ENCODE assay signal across 8 mouse cellular contexts in genomic region chr5:32134903-32135335, GRCm38 (mm10). TPM values are rescaled to one million over a fixed set of nuclear protein-coding genes. Genes with fewer than 3 reads are reported as not detected.
DNase-seq lines count a peak whose midpoint lies in the region; ATAC-seq and TF ChIP-seq lines count a peak whose summit lies in the region.

No protein-coding gene starts in this region.

- no peak for TF ChIP-seq CTCF in lung, embryonic 14.5 days (IDR thresholded peaks at IDR 0.05; ENCODE audit: low read depth)
- TF ChIP-seq CTCF in olfactory bulb, adult 2 months (IDR thresholded peaks at IDR 0.05; ENCODE audit: insufficient read depth, low read depth, low read length) = 0 out of 2 replicates have a peak, but pooled peaks have one; percentile 4

- H3K4me1 ChIP-seq in embryonic facial prominence, embryonic 13.5 days = peaks cover 47% of the 10 kb centered on the region
- peaks cover 3% of the 10 kb centered on the region; the same call in 1 of the 2 replicates for H3K4me1 ChIP-seq in lung, embryonic 14.5 days (ENCODE audit: insufficient read depth)
- peaks cover 14% of the 10 kb centered on the region; the same call in 1 of the 2 replicates for H3K4me1 ChIP-seq in olfactory bulb, adult 2 months (ENCODE audit: control insufficient read depth, insufficient read depth, low read length)

- H3K4me2 ChIP-seq in embryonic facial prominence, embryonic 13.5 days = peak overlapping the region; percentile 80
- H3K4me2 ChIP-seq in lung, embryonic 14.5 days = peak overlapping the region; percentile 93

- peak; percentile 11 for ATAC-seq in CD4-positive, CD25-positive, alpha-beta regulatory T cell, adult 4 months
- peak; percentile 33 for ATAC-seq in embryonic facial prominence, embryonic 13.5 days (ENCODE audit: insufficient number of reproducible peaks, insufficient read depth, low FRiP score, low TSS enrichment, low read depth)
- ATAC-seq in inflammation-experienced regulatory T-cells, adult 6 months = peak; percentile 1
- peak; percentile 26 for ATAC-seq in lung, embryonic 14.5 days (ENCODE audit: insufficient read depth)

- H3K27ac ChIP-seq in embryonic facial prominence, embryonic 13.5 days = peak overlapping the region; percentile 98
- H3K27ac ChIP-seq in lung, embryonic 14.5 days (ENCODE audit: low read depth) = peak overlapping the region; percentile 99
- peak overlapping the region; percentile 97 for H3K27ac ChIP-seq in olfactory bulb, adult 2 months (ENCODE audit: insufficient read depth, low read depth, low read length)

- peak overlapping the region; percentile 90 for H3K9ac ChIP-seq in embryonic facial prominence, embryonic 13.5 days
- H3K9ac ChIP-seq in lung, embryonic 14.5 days = peak overlapping the region; percentile 81

- H3K36me3 ChIP-seq in embryonic facial prominence, embryonic 13.5 days = no peaks in the 10 kb centered on the region
- H3K36me3 ChIP-seq in lung, embryonic 14.5 days (ENCODE audit: insufficient read depth) = no peaks in the 10 kb centered on the region

- H3K4me3 ChIP-seq in embryonic facial prominence, embryonic 13.5 days = peak overlapping the region; percentile 77
- H3K4me3 ChIP-seq in lung, embryonic 14.5 days (ENCODE audit: low read depth, low read length) = peak overlapping the region; percentile 74
- H3K4me3 ChIP-seq in olfactory bulb, adult 2 months (ENCODE audit: insufficient read depth, low read depth, low read length) = peak overlapping the region; percentile 86

- no peaks in the 10 kb centered on the region for H3K9me3 ChIP-seq in embryonic facial prominence, embryonic 13.5 days
- no peaks in the 10 kb centered on the region for H3K9me3 ChIP-seq in lung, embryonic 14.5 days (ENCODE audit: low read depth, low read length)

- under 1% methylated on average over 45 of the region's 54 CpGs for WGBS in embryonic facial prominence, embryonic 13.5 days
- WGBS in lung, embryonic 14.5 days = 0% methylated on average over 45 of the region's 54 CpGs
- WGBS in olfactory bulb, adult 2 months = under 1% methylated on average over 49 of the region's 54 CpGs

- H3K27me3 ChIP-seq in embryonic facial prominence, embryonic 13.5 days = peaks cover 12% of the 10 kb centered on the region; the same call in 1 of the 2 replicates
- H3K27me3 ChIP-seq in lung, embryonic 14.5 days (ENCODE audit: insufficient read depth, low read length) = no peaks in the 10 kb centered on the region

- TF ChIP-seq POLR2A in olfactory bulb, adult 2 months (IDR thresholded peaks at IDR 0.05; ENCODE audit: insufficient read depth, low read depth, low read length) = no peak; the same call in 1 of the 2 replicates

- DNase-seq in gastrocnemius, adult 18-20 months (ENCODE audit: low spot score) = peak; percentile 74
- no peak for DNase-seq in gastrocnemius, postnatal 4 days (ENCODE audit: low spot score in 2 of 2)
- DNase-seq in lung, embryonic 14.5 days = no peak
- DNase-seq in right cerebral cortex, postnatal 14 days = no peak

RNA-seq across cellular contexts. Expression of gene Fosl2, which starts 0.7 kb away (rescaled TPM):
- total RNA-seq in gastrocnemius, adult 18-20 months (2021) = 10 to 100 TPM; 15.9 to 16.3 TPM
- total RNA-seq in gastrocnemius, postnatal 4 days (2021) = 10 to 100 TPM; 23.2 to 33.3 TPM
- polyA plus RNA-seq in CD4-positive, CD25-positive, alpha-beta regulatory T cell, adult 4 months (2017; shearing (Covaris generic)) = 1 to 10 TPM; 1.5 to 1.9 TPM
- polyA plus RNA-seq in embryonic facial prominence, embryonic 13.5 days (2015; fragmentation: Nextera tagmentation; extraction: Ambion mirVana) = 6.9 and 7.0 TPM in 2 replicates
- 1 to 10 TPM; 1.3 to 2.0 (median 1.7) TPM for polyA plus RNA-seq in inflammation-experienced regulatory T-cells, adult 6 months (2017; shearing (Covaris generic))
- 3.9 and 4.0 TPM in 2 replicates for polyA plus RNA-seq in lung, embryonic 14.5 days (2014; fragmentation: Nextera tagmentation; extraction: Ambion mirVana)
- polyA plus RNA-seq in olfactory bulb, adult 2 months (2012; ENCODE audit: insufficient read depth, insufficient read length, low replicate concordance, missing spikeins) = not detected in 2 replicates
